Comparison of ENCODE assay signal across 27 mouse cellular contexts in the genomic region with DNA sequence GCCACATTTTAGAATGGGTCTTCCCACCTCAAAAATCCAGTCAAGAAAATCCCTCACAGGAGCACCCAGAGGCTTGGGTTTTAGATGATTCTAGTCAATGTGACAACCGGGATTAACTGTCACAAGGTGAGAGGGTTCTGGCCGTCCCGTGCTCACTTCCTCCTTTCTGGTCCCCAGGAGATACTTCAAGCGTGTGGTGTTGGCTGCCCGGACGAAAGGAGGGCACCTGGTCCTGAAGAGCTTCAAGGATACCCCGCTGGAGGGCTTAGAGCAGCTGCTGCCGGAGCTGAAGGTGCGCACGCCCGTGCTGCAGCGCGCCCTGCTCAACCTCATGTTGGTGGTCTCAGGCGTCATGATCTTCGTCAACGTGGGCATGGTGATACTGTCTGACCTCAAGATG. TPM values are rescaled to one million over a fixed set of nuclear protein-coding genes. Genes with fewer than 3 reads are reported as not detected.
DNase-seq lines count a peak whose midpoint lies in the region; ATAC-seq lines count a peak whose summit lies in the region.
"Had no signal": no experiment of that assay in that cellular context is flagged by ENCODE, and none has a peak within 500 bp of the region (broad histone marks: within the 10 kb centered on the region; RNA-seq: fewer than 3 reads in every experiment).

No protein-coding gene starts in this region.

- H3K27ac ChIP-seq in heart, embryonic 11.5 days (ENCODE audit: low read depth, low read length), result no peak overlapping the region
- H3K27ac ChIP-seq: embryonic facial prominence, embryonic 13.5 days; embryonic facial prominence, embryonic 15.5 days; forebrain, embryonic 13.5 days; forebrain, embryonic 15.5 days had no signal

- no peak overlapping the region for H3K4me3 ChIP-seq in heart, embryonic 11.5 days (ENCODE audit: low read depth, low read length)
- H3K4me3 ChIP-seq: embryonic facial prominence, embryonic 13.5 days; embryonic facial prominence, embryonic 15.5 days; forebrain, embryonic 13.5 days; forebrain, embryonic 15.5 days had no signal

- no peak for ATAC-seq in heart, embryonic 11.5 days (replicated peaks; ENCODE audit: insufficient number of reproducible peaks, low FRiP score, low TSS enrichment)
- peak; percentile 36; the same call in 1 of the 2 replicates for ATAC-seq in erythroblast, adult 5-6 weeks (replicated peaks; ENCODE audit: low FRiP score, poor library complexity, severe bottlenecking)
- ATAC-seq: activated CD4-positive, CD25-positive, alpha-beta regulatory T cell, adult 4 months; CD4-positive, CD25-positive, alpha-beta regulatory T cell, adult 4 months; forebrain, embryonic 13.5 days; forebrain, embryonic 15.5 days; forebrain, postnatal 0 days; Patski had no signal

- H3K4me1 ChIP-seq in heart, embryonic 11.5 days (ENCODE audit: control insufficient read depth, insufficient read depth, low read length), result no peaks in the 10 kb centered on the region
- H3K4me1 ChIP-seq: embryonic facial prominence, embryonic 13.5 days; forebrain, embryonic 13.5 days; forebrain, embryonic 15.5 days had no signal

- WGBS in heart, embryonic 11.5 days (ENCODE audit: insufficient replicate concordance), result 91% methylated on average over 16 of the region's 16 CpGs

- H3K36me3 ChIP-seq in heart, embryonic 11.5 days (ENCODE audit: control insufficient read depth, insufficient read depth, low read length), result peaks cover 16% of the 10 kb centered on the region
- H3K36me3 ChIP-seq in splenic B cell, adult 2 months (ENCODE audit: control insufficient read depth, insufficient read depth, low read length, poor library complexity, severe bottlenecking), result no peaks in the 10 kb centered on the region; the same call in 1 of the 2 replicates

- H3K9ac ChIP-seq in heart, embryonic 11.5 days (ENCODE audit: low read depth, low read length), result no peak overlapping the region
- H3K9ac ChIP-seq: embryonic facial prominence, embryonic 13.5 days; embryonic facial prominence, embryonic 15.5 days; forebrain, embryonic 13.5 days; forebrain, embryonic 15.5 days; forebrain, postnatal 0 days had no signal

- peak; percentile 88 for DNase-seq in heart, adult 11 months
- peak; percentile 57 for DNase-seq in A20 (ENCODE audit: low read depth, low spot score)
- peak; percentile 57 for DNase-seq in splenic B cell, adult 2 months (ENCODE audit: low read depth, low spot score)
- DNase-seq in right cerebral cortex, adult 18-20 months, result no peak
- DNase-seq in urinary bladder, postnatal 4 days (ENCODE audit: low spot score in 2 of 2), result no peak
- DNase-seq: adrenal gland, adult 8-10 months; adrenal gland, postnatal 14 days; adrenal gland, postnatal 36 days; cerebellum, adult 11-12 months; cerebellum, adult 2 months; cerebellum, adult 9-10 months; cerebellum, postnatal 14 days; cerebellum, postnatal 36 days; embryo, embryonic 11 days; forebrain, postnatal 0 days had no signal

- no peaks in the 10 kb centered on the region for H3K27me3 ChIP-seq in heart, embryonic 11.5 days (ENCODE audit: control insufficient read depth, insufficient read depth, low read length)
- H3K27me3 ChIP-seq in splenic B cell, adult 2 months (ENCODE audit: control insufficient read depth, insufficient read depth, low read length, poor library complexity, severe bottlenecking), result no peaks in the 10 kb centered on the region
- H3K27me3 ChIP-seq: CH12.LX; embryonic facial prominence, embryonic 13.5 days; embryonic facial prominence, embryonic 15.5 days; forebrain, embryonic 13.5 days; forebrain, embryonic 15.5 days; Patski had no signal

- no peaks in the 10 kb centered on the region for H3K9me3 ChIP-seq in heart, embryonic 11.5 days (replicated peaks; ENCODE audit: control insufficient read depth, low read length)
- H3K9me3 ChIP-seq: embryonic facial prominence, embryonic 13.5 days; embryonic facial prominence, embryonic 15.5 days; forebrain, embryonic 13.5 days; forebrain, embryonic 15.5 days; G1E had no signal

- no peak overlapping the region for H3K4me2 ChIP-seq in heart, embryonic 11.5 days
- H3K4me2 ChIP-seq: embryonic facial prominence, embryonic 13.5 days; embryonic facial prominence, embryonic 15.5 days; forebrain, embryonic 13.5 days; forebrain, embryonic 15.5 days had no signal

RNA-seq across cellular contexts. Expression of a gene that starts 12.1 kb away (rescaled TPM):
- 62.4 and 65.3 TPM in 2 replicates for polyA plus RNA-seq in heart, embryonic 11.5 days (2014; fragmentation: Nextera tagmentation; extraction: Ambion mirVana)
- total RNA-seq in erythroblast, adult 5-6 weeks (2015; ENCODE audit: low replicate concordance), result 56.4 and 143 TPM in 2 replicates
- total RNA-seq in erythroblast, adult 5-6 weeks (2017; ENCODE audit: low replicate concordance), result 48.2 and 77.1 TPM in 2 replicates

RNA-seq across cellular contexts. Expression of a gene that starts 12.4 kb away (rescaled TPM):
- 5.5 and 5.8 TPM in 2 replicates for polyA plus RNA-seq in heart, embryonic 11.5 days (2014; fragmentation: Nextera tagmentation; extraction: Ambion mirVana)
- total RNA-seq in erythroblast, adult 5-6 weeks (2015; ENCODE audit: low replicate concordance), result 1.3 TPM in 1 of 2 replicates, not detected in the other
- 0.26 and 3.8 TPM in 2 replicates for total RNA-seq in erythroblast, adult 5-6 weeks (2017; ENCODE audit: low replicate concordance)

RNA-seq across cellular contexts. Expression of a gene that starts 12.6 kb away (rescaled TPM):
- 0.54 and 1.3 TPM in 2 replicates for polyA plus RNA-seq in heart, embryonic 11.5 days (2014; fragmentation: Nextera tagmentation; extraction: Ambion mirVana)
- 4.0 TPM in 1 of 2 replicates, not detected in the other for total RNA-seq in erythroblast, adult 5-6 weeks (2015; ENCODE audit: low replicate concordance)
- not detected in 2 replicates for total RNA-seq in erythroblast, adult 5-6 weeks (2017; ENCODE audit: low replicate concordance)
- total RNA-seq: adrenal gland, adult 18-20 months; CH12.LX; forebrain, postnatal 0 days had no signal
- polyA plus RNA-seq: activated CD4-positive, CD25-positive, alpha-beta regulatory T cell, adult 4 months; CD4-positive, CD25-positive, alpha-beta regulatory T cell, adult 4 months; cerebellum, adult 2 months had no signal

RNA-seq across cellular contexts. Expression of a gene that starts 14.7 kb away (rescaled TPM):
- 2.0 and 3.4 TPM in 2 replicates for polyA plus RNA-seq in heart, embryonic 11.5 days (2014; fragmentation: Nextera tagmentation; extraction: Ambion mirVana)
- total RNA-seq in erythroblast, adult 5-6 weeks (2015; ENCODE audit: low replicate concordance), result 2.5 TPM in 1 of 2 replicates, not detected in the other
- 0.51 and 2.0 TPM in 2 replicates for total RNA-seq in erythroblast, adult 5-6 weeks (2017; ENCODE audit: low replicate concordance)
- total RNA-seq: CH12.LX had no signal

RNA-seq across cellular contexts. Expression of a gene that starts 31.0 kb away (rescaled TPM):
- 0.11 TPM in 2 replicates for polyA plus RNA-seq in heart, embryonic 11.5 days (2014; fragmentation: Nextera tagmentation; extraction: Ambion mirVana)
- not detected in 2 replicates for total RNA-seq in erythroblast, adult 5-6 weeks (2015; ENCODE audit: low replicate concordance)
- total RNA-seq in erythroblast, adult 5-6 weeks (2017; ENCODE audit: low replicate concordance), result 0.28 TPM in 1 of 2 replicates, not detected in the other
- polyA plus RNA-seq: activated CD4-positive, CD25-positive, alpha-beta regulatory T cell, adult 4 months had no signal

Comparison
In these comparisons a context has a peak if more than half of its experiments do, and no peak if none do; other contexts are left out.
1. DNase-seq: peak in heart, adult 11 months (single experiment), A20 (single experiment) and splenic B cell, adult 2 months (single experiment); none in right cerebral cortex, adult 18-20 months (single experiment) and urinary bladder, postnatal 4 days (0 of 2).